Mouse (Mus musculus) embryonic facial prominence, embryonic 14.5 days (tissue): ENCODE measurements at regions not wholly inside any gene's neighbourhood (a gene's known extent, or its start where the extent isn't known, plus 50 kb on each side); places are given as distances from the start of the nearest gene placed in this dataset.

Experiments used
- ATAC-seq: fragments of 200-750 bp; cut with Nextera tagmentation; 2 replicates; pipeline ENCODE4 v1.8.0; 2017; ENCODE audit warnings: low read depth, moderate number of reproducible peaks, moderate TSS enrichment
- DNase-seq: peaks from one replicate; pipeline ENCODE4 v3.0.0-alpha.2; 2015; ENCODE audit warnings: low spot score
- H3K27ac ChIP-seq: fragments of 300-500 bp; sonication (generic); replicated peaks from 2 replicates; pipeline ENCODE4 v1.5.1; 2014; ENCODE audit warnings: low read depth, mild to moderate bottlenecking, low read length, moderate library complexity
- H3K27me3 ChIP-seq: fragments of 300-500 bp; sonication (generic); replicated peaks from 2 replicates; pipeline ENCODE4 v1.6.1; 2014; ENCODE audit warnings: low read length; ENCODE audit not compliant: control insufficient read depth, insufficient read depth
- H3K36me3 ChIP-seq: fragments of 300-500 bp; sonication (generic); 2 replicates; pipeline ENCODE4 v1.6.1; 2014; ENCODE audit warnings: low read length, mixed read lengths; ENCODE audit not compliant: control insufficient read depth, insufficient read depth
- H3K4me1 ChIP-seq: fragments of 300-500 bp; sonication (generic); 2 replicates; pipeline ENCODE4 v1.6.1; 2014; ENCODE audit warnings: antibody characterized with exemption, low read length; ENCODE audit not compliant: control insufficient read depth, insufficient read depth
- H3K4me2 ChIP-seq: fragments of 300-500 bp; sonication (generic); 2 replicates; pipeline ENCODE4 v1.6.1; 2014; ENCODE audit warnings: low read depth, mild to moderate bottlenecking, low read length, moderate library complexity, mixed read lengths
- H3K4me3 ChIP-seq: fragments of 300-500 bp; sonication (generic); 2 replicates; pipeline ENCODE4 v1.5.1; 2014; ENCODE audit warnings: low read depth, mild to moderate bottlenecking, low read length
- H3K9ac ChIP-seq: fragments of 300-500 bp; sonication (generic); 2 replicates; pipeline ENCODE4 v1.6.1; 2014; ENCODE audit warnings: low read depth, mild to moderate bottlenecking, low read length, moderate library complexity, mixed read lengths
- H3K9me3 ChIP-seq: fragments of 300-500 bp; sonication (generic); 2 replicates; pipeline ENCODE4 v1.6.1; 2016; ENCODE audit warnings: low read length; ENCODE audit not compliant: control insufficient read depth
- WGBS: fragments of 180-500 bp; shearing (Covaris S2); extraction: QIAGEN DNeasy Blood & Tissue Kit; methylation state at CpG from one replicate; pipeline ENCODE4 v1.1.7; 2014; 5-methylcytosine and 5-hydroxymethylcytosine counted together

DNA sequence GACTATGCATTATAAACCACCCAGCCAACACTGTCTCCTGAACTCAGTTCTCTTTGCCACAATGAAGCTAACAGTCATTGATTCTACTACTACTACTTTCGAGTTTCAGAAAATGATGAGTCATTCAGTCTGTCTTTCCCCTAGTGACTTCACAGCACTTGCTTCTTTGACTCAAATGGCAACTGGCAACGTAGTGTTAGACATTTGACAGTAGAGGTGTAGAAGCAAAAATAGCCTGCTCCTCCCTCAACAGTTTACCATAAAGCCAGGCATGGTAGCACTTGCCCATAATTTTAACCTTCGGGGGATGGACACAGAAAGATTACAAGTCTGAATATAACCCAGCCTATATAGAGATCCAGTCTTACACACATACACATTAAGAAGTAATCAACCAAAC, 67.3 kb upstream of the Pdc start:
- ATAC-seq (no peak), DNase-seq (no peak)
- WGBS = 74% methylated on average over 3 of the region's 3 CpGs
- H3K36me3 ChIP-seq = no peaks in the 10 kb centered on the region
- no peak overlapping the region for H3K27ac ChIP-seq
- no peaks in the 10 kb centered on the region for H3K9me3 ChIP-seq
- H3K9ac ChIP-seq = no peak overlapping the region
- no peak overlapping the region for H3K4me2 ChIP-seq
- no peaks in the 10 kb centered on the region for H3K4me1 ChIP-seq
- H3K27me3 ChIP-seq = no peaks in the 10 kb centered on the region
- no peak overlapping the region for H3K4me3 ChIP-seq

DNA sequence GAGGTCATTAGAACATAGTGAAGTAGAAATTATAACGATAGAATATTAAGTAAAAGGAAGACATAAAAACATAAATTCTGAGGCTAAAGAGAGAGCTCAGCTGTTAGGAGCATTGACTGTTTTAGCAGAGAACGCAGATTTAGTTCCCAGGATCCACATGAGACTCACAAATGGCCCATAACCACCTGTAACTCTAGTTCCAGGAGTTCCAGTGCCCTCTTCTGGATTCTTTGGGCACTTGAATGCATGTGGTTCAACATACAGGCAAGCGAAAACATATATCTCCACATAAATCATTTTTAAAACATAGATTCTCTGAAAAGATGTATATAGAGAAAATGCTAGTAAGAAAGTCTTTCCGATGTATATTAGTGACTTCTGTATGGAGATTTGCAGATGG, 61.6 kb upstream of the Pdc start:
- peak; percentile 15 for DNase-seq
- WGBS = 63% methylated on average over 4 of the region's 4 CpGs

DNA sequence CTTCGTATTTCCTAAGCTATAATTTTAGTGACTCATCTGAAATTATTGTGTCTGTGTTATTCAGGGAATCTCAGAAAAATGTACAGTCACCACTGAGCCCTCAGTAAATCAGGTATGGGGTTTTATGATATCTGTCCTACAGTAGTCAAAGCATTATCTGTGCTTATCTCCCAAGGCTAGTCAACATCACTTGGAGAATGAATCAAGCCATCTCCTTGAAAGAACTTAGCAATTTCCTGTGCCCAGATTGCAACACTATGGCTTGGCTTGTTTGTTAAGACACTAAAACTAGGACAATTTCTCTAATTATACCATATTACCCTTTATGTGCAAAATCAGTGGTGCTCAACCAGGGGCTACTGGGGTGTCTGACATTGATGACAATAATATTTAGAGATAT, 58.9 kb upstream of the Pdc start:
- no peak overlapping the region for H3K4me3 ChIP-seq
- no peaks in the 10 kb centered on the region for H3K36me3 ChIP-seq
- H3K9me3 ChIP-seq = no peaks in the 10 kb centered on the region
- WGBS = 78% methylated on average over 1 of the region's 1 CpGs
- H3K9ac ChIP-seq = no peak overlapping the region
- no peak for ATAC-seq
- no peak overlapping the region for H3K4me2 ChIP-seq
- no peak for DNase-seq
- H3K27me3 ChIP-seq = no peaks in the 10 kb centered on the region
- no peak overlapping the region for H3K27ac ChIP-seq
- no peaks in the 10 kb centered on the region for H3K4me1 ChIP-seq

More for the DNA sequence above, 61.6 kb upstream of the Pdc start:
- Histone ChIP-seq H3K27ac (no peak overlapping the region), H3K4me2 (no peak overlapping the region), H3K4me1 (no peaks in the 10 kb centered on the region), H3K9ac (no peak overlapping the region), H3K27me3 (no peaks in the 10 kb centered on the region), H3K36me3 (no peaks in the 10 kb centered on the region), H3K4me3 (no peak overlapping the region), H3K9me3 (no peaks in the 10 kb centered on the region)
- no peak for ATAC-seq

DNA sequence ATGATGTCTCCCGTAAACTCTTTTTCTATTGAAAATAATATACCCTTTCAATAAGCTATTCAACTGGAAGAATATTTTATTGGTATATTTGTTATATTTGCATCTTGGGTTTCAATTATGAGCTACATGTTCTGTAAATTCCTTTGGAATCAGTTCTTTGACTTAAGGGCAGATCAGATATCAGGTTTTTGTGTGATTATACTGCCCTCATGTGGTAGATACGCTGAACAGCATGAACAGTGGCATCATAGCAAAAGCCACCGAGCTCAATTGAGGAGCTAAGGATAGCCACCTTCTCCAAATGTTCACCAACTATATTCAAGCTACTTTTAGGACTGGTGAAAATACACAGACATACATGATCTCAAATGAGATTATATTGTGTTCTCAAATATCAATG, 52.7 kb upstream of the Pdc start:
- Histone ChIP-seq H3K27me3 (no peaks in the 10 kb centered on the region), H3K4me3 (no peak overlapping the region), H3K9ac (no peak overlapping the region), H3K9me3 (no peaks in the 10 kb centered on the region), H3K4me2 (no peak overlapping the region), H3K4me1 (no peaks in the 10 kb centered on the region), H3K27ac (no peak overlapping the region), H3K36me3 (no peaks in the 10 kb centered on the region)
- no peak for ATAC-seq
- DNase-seq = peak; percentile 19
- WGBS = 40% methylated on average over 3 of the region's 3 CpGs

DNA sequence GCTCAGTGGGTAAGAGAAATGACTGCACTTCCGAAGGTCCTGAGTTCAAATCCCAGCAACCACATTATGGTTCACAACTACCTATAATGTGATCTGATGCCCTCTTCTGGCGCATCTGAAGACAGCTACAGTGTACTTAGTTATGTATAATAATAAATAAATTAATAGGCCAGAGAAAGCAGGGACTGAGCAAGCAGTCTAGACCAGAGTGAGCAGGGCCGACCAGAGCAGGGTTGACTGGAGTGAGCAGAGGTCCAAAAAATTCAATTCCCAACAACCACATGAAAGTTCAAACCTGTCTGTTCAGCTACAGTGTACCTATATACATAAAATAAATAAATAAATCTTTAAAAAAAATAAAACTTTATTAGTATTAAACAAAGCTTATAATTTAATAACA, 52.2 kb upstream of the Pdc start:
- no peak overlapping the region for H3K4me3 ChIP-seq
- ATAC-seq (no peak), DNase-seq (no peak)
- H3K27me3 ChIP-seq = no peaks in the 10 kb centered on the region
- WGBS = 80% methylated on average over 3 of the region's 3 CpGs
- no peak overlapping the region for H3K9ac ChIP-seq
- H3K9me3 ChIP-seq = no peaks in the 10 kb centered on the region
- H3K27ac ChIP-seq = no peak overlapping the region
- H3K36me3 ChIP-seq = no peaks in the 10 kb centered on the region
- H3K4me2 ChIP-seq = no peak overlapping the region
- H3K4me1 ChIP-seq = no peaks in the 10 kb centered on the region
